28 mouse cellular contexts compared by ENCODE assay signal in genomic region chr2:92014891-92015290, GRCm38 (mm10). TPM values are rescaled to one million over a fixed set of nuclear protein-coding genes. Genes with fewer than 3 reads are reported as not detected.
A peak's percentile ranks its signal among the peaks of the same experiment; 100 is the strongest.
DNase-seq lines count a peak whose midpoint lies in the region; ATAC-seq and TF ChIP-seq lines count a peak whose summit lies in the region.
"Had no signal": no experiment of that assay in that cellular context is flagged by ENCODE, and none has a peak within 500 bp of the region (broad histone marks: within the 10 kb centered on the region; RNA-seq: fewer than 3 reads in every experiment).

No protein-coding gene starts in this region.

- H3K79me2 ChIP-seq in heart, adult 2 months (replicated peaks; ENCODE audit: control insufficient read depth, insufficient read depth, low read length): no peaks in the 10 kb centered on the region
- no peaks in the 10 kb centered on the region for H3K79me2 ChIP-seq in MEL (ENCODE audit: control insufficient read depth, insufficient read depth, low read length, poor library complexity)

- no peak for DNase-seq in heart, adult 2 months
- DNase-seq in liver, postnatal 0 days: no peak
- DNase-seq in liver, embryonic 11.5 days (ENCODE audit: low spot score): no peak
- DNase-seq in A20 (ENCODE audit: low read depth, low spot score): peak; percentile 38
- DNase-seq in MEL (ENCODE audit: low read depth, low spot score): no peak
- no peak for DNase-seq in yolk sac, embryonic 10.5 days (ENCODE audit: low spot score)
- DNase-seq: adrenal gland, postnatal 14 days; cerebellum, adult 8-10 months; cerebellum, postnatal 36 days; embryo, embryonic 11 days; kidney, adult 18-20 months; kidney, postnatal 25 days; layer of hippocampus, postnatal 36 days; liver, embryonic 13.5 days; right cerebral cortex, postnatal 14 days; thymus, adult 18-20 months; thymus, postnatal 36 days had no signal

- no peaks in the 10 kb centered on the region for H3K36me3 ChIP-seq in heart, adult 2 months (ENCODE audit: control insufficient read depth, insufficient read depth, low read length)
- no peaks in the 10 kb centered on the region for H3K36me3 ChIP-seq in heart, embryonic 11.5 days (ENCODE audit: control insufficient read depth, insufficient read depth, low read length)
- no peaks in the 10 kb centered on the region for H3K36me3 ChIP-seq in liver, postnatal 0 days (replicated peaks; ENCODE audit: insufficient read depth, low read length)
- H3K36me3 ChIP-seq in liver, embryonic 11.5 days (ENCODE audit: control insufficient read depth, insufficient read depth, low read length): no peaks in the 10 kb centered on the region
- no peaks in the 10 kb centered on the region for H3K36me3 ChIP-seq in MEL (ENCODE audit: control insufficient read depth in 1 of 2, insufficient read depth in 2 of 2, low read length in 2 of 2)
- H3K36me3 ChIP-seq: embryonic facial prominence, embryonic 13.5 days; forebrain, embryonic 12.5 days; heart, embryonic 10.5 days; hindbrain, embryonic 10.5 days; liver, embryonic 13.5 days; lung, embryonic 15.5 days; midbrain, embryonic 12.5 days; neural tube, embryonic 12.5 days had no signal

- H3K4me1 ChIP-seq in heart, adult 2 months (ENCODE audit: control insufficient read depth, insufficient read depth, low read length): peaks cover 4% of the 10 kb centered on the region
- H3K4me1 ChIP-seq in heart, embryonic 11.5 days (ENCODE audit: control insufficient read depth, insufficient read depth, low read length): peaks cover 21% of the 10 kb centered on the region
- H3K4me1 ChIP-seq in liver, postnatal 0 days (ENCODE audit: insufficient read depth): no peaks in the 10 kb centered on the region
- peaks cover 11% of the 10 kb centered on the region; the same call in 1 of the 2 replicates for H3K4me1 ChIP-seq in liver, embryonic 11.5 days (replicated peaks; ENCODE audit: control insufficient read depth, insufficient read depth, low read length)
- no peaks in the 10 kb centered on the region for H3K4me1 ChIP-seq in MEL (ENCODE audit: control insufficient read depth in 1 of 2, insufficient read depth in 2 of 2, low read length in 2 of 2)
- H3K4me1 ChIP-seq: forebrain, embryonic 12.5 days; midbrain, embryonic 12.5 days; neural tube, embryonic 12.5 days had no signal

- H3K9me3 ChIP-seq in heart, embryonic 11.5 days (replicated peaks; ENCODE audit: control insufficient read depth, low read length): no peaks in the 10 kb centered on the region
- H3K9me3 ChIP-seq in liver, postnatal 0 days (ENCODE audit: low read length): no peaks in the 10 kb centered on the region
- no peaks in the 10 kb centered on the region for H3K9me3 ChIP-seq in liver, embryonic 11.5 days (ENCODE audit: control insufficient read depth, low read length)
- H3K9me3 ChIP-seq in MEL (replicated peaks; ENCODE audit: insufficient read depth, low read length): no peaks in the 10 kb centered on the region
- H3K9me3 ChIP-seq: embryonic facial prominence, embryonic 13.5 days; forebrain, embryonic 12.5 days; heart, embryonic 10.5 days; hindbrain, embryonic 10.5 days; liver, embryonic 13.5 days; lung, embryonic 15.5 days; midbrain, embryonic 12.5 days; neural tube, embryonic 12.5 days had no signal

- H3K4me3 ChIP-seq in heart, adult 2 months: no peak overlapping the region
- H3K4me3 ChIP-seq in heart, embryonic 11.5 days (ENCODE audit: low read depth, low read length): no peak overlapping the region
- no peak overlapping the region for H3K4me3 ChIP-seq in liver, postnatal 0 days (ENCODE audit: low read depth, low read length)
- H3K4me3 ChIP-seq in liver, embryonic 11.5 days (ENCODE audit: low read depth, low read length): no peak overlapping the region
- no peak overlapping the region for H3K4me3 ChIP-seq in MEL (ENCODE audit: control insufficient read depth in 1 of 2, insufficient read depth in 1 of 2, low read depth in 2 of 2, low read length in 2 of 2)
- H3K4me3 ChIP-seq: embryonic facial prominence, embryonic 13.5 days; erythroblast, embryonic 14.5 days; forebrain, embryonic 12.5 days; heart, embryonic 10.5 days; hindbrain, embryonic 10.5 days; layer of hippocampus, adult 2 months; liver, embryonic 13.5 days; lung, embryonic 15.5 days; midbrain, embryonic 12.5 days; neural tube, embryonic 12.5 days had no signal

- no peak overlapping the region for H3K4me2 ChIP-seq in heart, embryonic 11.5 days
- no peak overlapping the region for H3K4me2 ChIP-seq in liver, postnatal 0 days (ENCODE audit: low read depth, low read length)
- H3K4me2 ChIP-seq in liver, embryonic 11.5 days: no peak overlapping the region
- H3K4me2 ChIP-seq: embryonic facial prominence, embryonic 13.5 days; forebrain, embryonic 12.5 days; liver, embryonic 13.5 days; lung, embryonic 15.5 days; midbrain, embryonic 12.5 days; neural tube, embryonic 12.5 days had no signal

- no peak; the same call in 1 of the 2 replicates for TF ChIP-seq RAD21 in MEL (IDR thresholded peaks at IDR 0.05; ENCODE audit: low read depth, low read length)

- no peaks in the 10 kb centered on the region for H3K27me3 ChIP-seq in heart, adult 2 months (ENCODE audit: control insufficient read depth, insufficient read depth, low read length)
- H3K27me3 ChIP-seq in heart, embryonic 11.5 days (ENCODE audit: control insufficient read depth, insufficient read depth, low read length): 0 out of 2 replicates have a peak, but pooled peaks cover 3% of the 10 kb centered on the region
- H3K27me3 ChIP-seq in liver, postnatal 0 days (ENCODE audit: insufficient read depth, low read length): no peaks in the 10 kb centered on the region
- H3K27me3 ChIP-seq in liver, embryonic 11.5 days (replicated peaks; ENCODE audit: control insufficient read depth, insufficient read depth, low read length): no peaks in the 10 kb centered on the region; the same call in 1 of the 2 replicates
- H3K27me3 ChIP-seq in MEL (ENCODE audit: control insufficient read depth in 1 of 2, insufficient read depth in 2 of 2, low read length in 2 of 2): no peaks in the 10 kb centered on the region
- H3K27me3 ChIP-seq: embryonic facial prominence, embryonic 13.5 days; lung, embryonic 15.5 days had no signal

- no peak overlapping the region for H3K9ac ChIP-seq in heart, adult 2 months (ENCODE audit: low read depth, low read length)
- H3K9ac ChIP-seq in heart, embryonic 11.5 days (ENCODE audit: low read depth, low read length): no peak overlapping the region
- no peak overlapping the region for H3K9ac ChIP-seq in liver, postnatal 0 days (replicated peaks)
- no peak overlapping the region for H3K9ac ChIP-seq in liver, embryonic 11.5 days (ENCODE audit: low read depth, low read length)
- no peak overlapping the region for H3K9ac ChIP-seq in MEL (ENCODE audit: control insufficient read depth, low read depth, low read length, poor library complexity, severe bottlenecking)
- H3K9ac ChIP-seq: embryonic facial prominence, embryonic 13.5 days; forebrain, embryonic 12.5 days; liver, embryonic 13.5 days; lung, embryonic 15.5 days; midbrain, embryonic 12.5 days; neural tube, embryonic 12.5 days had no signal

- intact Hi-C loops in heart, adult 2 months (cut with DNase I): no loop called here

- WGBS in heart, adult 2 months: 93% methylated on average over 5 of the region's 5 CpGs
- WGBS in heart, embryonic 11.5 days (ENCODE audit: insufficient replicate concordance): 74% methylated on average over 5 of the region's 5 CpGs
- WGBS in liver, postnatal 0 days (ENCODE audit: insufficient replicate concordance): 84% methylated on average over 5 of the region's 5 CpGs
- WGBS in liver, embryonic 11.5 days: 75% methylated on average over 5 of the region's 5 CpGs

- ATAC-seq in heart, embryonic 11.5 days (replicated peaks; ENCODE audit: insufficient number of reproducible peaks, low FRiP score, low TSS enrichment): no peak
- no peak for ATAC-seq in liver, postnatal 0 days
- no peak for ATAC-seq in liver, embryonic 11.5 days (replicated peaks; ENCODE audit: low FRiP score)
- ATAC-seq: CD4-positive, CD25-positive, alpha-beta regulatory T cell, adult 4 months had no signal

- TF ChIP-seq POLR2A in heart, adult 2 months (IDR thresholded peaks at IDR 0.05; ENCODE audit: insufficient read depth, low read depth, low read length): no peak
- TF ChIP-seq POLR2A in MEL (IDR thresholded peaks at IDR 0.05; ENCODE audit: control insufficient read depth in 1 of 2, insufficient read depth in 1 of 2, low read depth in 1 of 2, low read length in 2 of 2, poor library complexity in 1 of 2): no peak

- TF ChIP-seq CTCF in heart, adult 2 months (IDR thresholded peaks at IDR 0.05): 0 out of 2 replicates have a peak, but pooled peaks have one; percentile 5
- peak; percentile 29; the same call in 1 of the 2 replicates for TF ChIP-seq CTCF in liver, postnatal 0 days (IDR thresholded peaks at IDR 0.05; ENCODE audit: low read depth)
- peak in 2 of 3 experiments; percentile 49 to 63; a peak in 5 of 6 replicates for TF ChIP-seq CTCF in MEL (IDR thresholded peaks at IDR 0.05 in 2 of 3, conservative IDR thresholded peaks at IDR 0.05 in 1 of 3; ENCODE audit: control insufficient read depth in 1 of 3, insufficient read depth in 1 of 3, low read depth in 2 of 3, low read length in 3 of 3, poor library complexity in 1 of 3, severe bottlenecking in 1 of 3)

- no peak for TF ChIP-seq EP300 in heart, adult 2 months (IDR thresholded peaks at IDR 0.05; ENCODE audit: insufficient read depth, low read depth, low read length)
- no peak for TF ChIP-seq EP300 in liver, postnatal 0 days (IDR thresholded peaks at IDR 0.05; ENCODE audit: low read depth)
- TF ChIP-seq EP300 in MEL (IDR thresholded peaks at IDR 0.05; ENCODE audit: low read depth in 1 of 2, low read length in 2 of 2): no peak

- H3K27ac ChIP-seq in heart, adult 2 months: no peak overlapping the region
- no peak overlapping the region for H3K27ac ChIP-seq in heart, embryonic 11.5 days (ENCODE audit: low read depth, low read length)
- no peak overlapping the region for H3K27ac ChIP-seq in liver, postnatal 0 days (ENCODE audit: low read depth)
- H3K27ac ChIP-seq in liver, embryonic 11.5 days (ENCODE audit: low read depth, low read length): no peak overlapping the region
- H3K27ac ChIP-seq in MEL (ENCODE audit: control insufficient read depth, low read depth, low read length): no peak overlapping the region
- H3K27ac ChIP-seq: forebrain, embryonic 12.5 days; heart, embryonic 10.5 days; hindbrain, embryonic 10.5 days; layer of hippocampus, adult 2 months; liver, embryonic 13.5 days; lung, embryonic 15.5 days; midbrain, embryonic 12.5 days; neural tube, embryonic 12.5 days had no signal

RNA-seq across cellular contexts. Expression of gene Creb3l1, which starts 9.4 kb away (rescaled TPM):
- total RNA-seq in heart, adult 2 months (2021): 1 to 10 TPM; 3.8 to 5.8 TPM
- 3.3 and 4.5 TPM in 2 replicates for polyA plus RNA-seq in heart, adult 2 months (2012; rRNA removed)
- polyA plus RNA-seq in heart, embryonic 11.5 days (2014; fragmentation: Nextera tagmentation; extraction: Ambion mirVana): 8.2 TPM in 2 replicates
- 0.63 TPM in 2 replicates for polyA plus RNA-seq in liver, postnatal 0 days (2015; fragmentation: Nextera tagmentation; extraction: Ambion mirVana)
- polyA plus RNA-seq in liver, embryonic 11.5 days (2014; fragmentation: Nextera tagmentation; extraction: Ambion mirVana): 5.7 and 6.1 TPM in 2 replicates
- 0.12 and 0.16 TPM in 2 replicates for total RNA-seq in MEL (2012; rRNA removed)
- polyA plus RNA-seq in MEL (2012; ENCODE audit: insufficient read depth in 1 of 2, insufficient read length in 2 of 2, low read depth in 1 of 2, low replicate concordance in 2 of 2, missing spikeins in 1 of 2): 1 to 10 TPM in 1 of 2 experiments, not detected in 1; 9.1 TPM

RNA-seq across cellular contexts. Expression of gene Dgkz, which starts 39.2 kb away (rescaled TPM):
- total RNA-seq in heart, adult 2 months (2021): 10 to 100 TPM; 35.5 to 37.5 TPM
- 102 and 118 TPM in 2 replicates for polyA plus RNA-seq in heart, adult 2 months (2012; rRNA removed)
- 42.1 and 49.6 TPM in 2 replicates for polyA plus RNA-seq in heart, embryonic 11.5 days (2014; fragmentation: Nextera tagmentation; extraction: Ambion mirVana)
- polyA plus RNA-seq in liver, postnatal 0 days (2015; fragmentation: Nextera tagmentation; extraction: Ambion mirVana): 13.9 and 15.9 TPM in 2 replicates
- 81.4 and 85.9 TPM in 2 replicates for polyA plus RNA-seq in liver, embryonic 11.5 days (2014; fragmentation: Nextera tagmentation; extraction: Ambion mirVana)
- 65.6 and 66.1 TPM in 2 replicates for total RNA-seq in MEL (2012; rRNA removed)
- 100 to 1,000 TPM in 1 of 2 experiments, not detected in 1; 165 TPM for polyA plus RNA-seq in MEL (2012; ENCODE audit: insufficient read depth in 1 of 2, insufficient read length in 2 of 2, low read depth in 1 of 2, low replicate concordance in 2 of 2, missing spikeins in 1 of 2)

Comparison
In these comparisons a context has a peak if more than half of its experiments do, and no peak if none do; other contexts are left out.
1. CTCF ChIP-seq: peak in every context shown above with its lines; median percentile 56 in MEL; 29 in liver, postnatal 0 days; 5 in heart, adult 2 months.